Mouse (Mus musculus) limb, embryonic 13.5 days (tissue): ENCODE data around the gene Rps26. TPM values are rescaled to one million over a fixed set of nuclear protein-coding genes. Genes with fewer than 3 reads are reported as not detected.
"Not testable (repeated sequence)": the region's sequence is repeated elsewhere in the genome, so short reads cannot be mapped to it uniquely, and the experiment has no call there.

ENCODE experiments used
- ATAC-seq: fragments of 200-750 bp; cut with Nextera tagmentation; 2 replicates; pipeline ENCODE4 v1.8.0; 2017; ENCODE audit warnings: low read depth, moderate number of reproducible peaks, moderate TSS enrichment; ENCODE audit not compliant: low FRiP score
- H3K27ac ChIP-seq: fragments of 300-500 bp; sonication (generic); 2 replicates; pipeline ENCODE4 v1.5.1; 2015; ENCODE audit warnings: inconsistent platforms, mild to moderate bottlenecking, moderate library complexity
- H3K27me3 ChIP-seq: fragments of 300-500 bp; sonication (generic); 2 replicates; pipeline ENCODE4 v1.6.1; 2015; ENCODE audit warnings: mild to moderate bottlenecking, inconsistent platforms
- H3K36me3 ChIP-seq: fragments of 300-500 bp; sonication (generic); 2 replicates; pipeline ENCODE4 v1.6.1; 2015; ENCODE audit warnings: inconsistent platforms, mild to moderate bottlenecking, moderate library complexity
- H3K4me1 ChIP-seq: fragments of 300-500 bp; sonication (generic); 2 replicates; pipeline ENCODE4 v1.6.1; 2015; ENCODE audit warnings: inconsistent platforms
- H3K4me2 ChIP-seq: fragments of 300-500 bp; sonication (generic); replicated peaks from 2 replicates; pipeline ENCODE4 v1.6.1; 2015; ENCODE audit warnings: inconsistent platforms, mild to moderate bottlenecking, moderate library complexity
- H3K4me3 ChIP-seq: fragments of 300-500 bp; sonication (generic); 2 replicates; pipeline ENCODE4 v1.5.1; 2015; ENCODE audit warnings: moderate library complexity, mild to moderate bottlenecking, inconsistent platforms
- H3K9ac ChIP-seq: fragments of 300-500 bp; sonication (generic); 2 replicates; pipeline ENCODE4 v1.6.1; 2015; ENCODE audit warnings: mild to moderate bottlenecking, inconsistent platforms
- H3K9me3 ChIP-seq: fragments of 300-500 bp; sonication (generic); 2 replicates; pipeline ENCODE4 v1.6.1; 2016; ENCODE audit warnings: inconsistent platforms
- WGBS: fragments of 180-500 bp; shearing (Covaris S2); methylation state at CpG from one replicate; pipeline ENCODE4 v1.1.7; 2015; 5-methylcytosine and 5-hydroxymethylcytosine counted together
- polyA plus RNA-seq: library from polyadenylated mRNA; unstranded; fragments of >200 nt; fragmentation: Nextera tagmentation; extraction: Ambion mirVana; gene quantifications from 2 replicates; pipeline ENCODE4 v1.2.1, GENCODE M21; 2015

Rps26 gene
- polyA plus RNA-seq, 1 experiment from 2014 or later = 768 TPM

DNA sequence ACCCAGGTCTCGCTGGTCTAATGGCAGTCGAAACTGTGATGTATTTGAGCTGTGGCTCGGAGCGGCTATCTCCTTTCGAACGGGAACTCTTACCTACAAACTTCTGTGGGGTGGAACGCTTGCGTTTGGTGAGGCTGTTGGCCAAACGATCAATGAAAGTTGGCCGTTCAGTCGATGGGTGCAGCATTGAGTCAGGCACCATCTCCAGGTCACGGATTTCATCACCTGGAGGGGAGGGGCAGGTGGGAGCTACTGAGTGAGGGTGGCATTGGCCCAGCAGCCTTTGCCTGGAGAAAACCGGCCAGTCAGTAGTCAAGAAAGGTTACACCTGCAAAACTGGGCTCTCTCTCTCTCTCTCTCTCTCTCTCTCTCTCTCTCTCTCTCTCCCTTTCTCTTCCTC lies 9.2 kb upstream of the Rps26 start:
- 92% methylated on average over 13 of the region's 13 CpGs for WGBS
- Histone ChIP-seq H3K4me2 (no peak overlapping the region), H3K36me3 (peaks cover 66% of the 10 kb centered on the region), H3K4me3 (no peak overlapping the region), H3K9ac (no peak overlapping the region), H3K4me1 (no peaks in the 10 kb centered on the region), H3K27me3 (no peaks in the 10 kb centered on the region), H3K27ac (no peak overlapping the region), H3K9me3 (no peaks in the 10 kb centered on the region)
- ATAC-seq = no peak

DNA sequence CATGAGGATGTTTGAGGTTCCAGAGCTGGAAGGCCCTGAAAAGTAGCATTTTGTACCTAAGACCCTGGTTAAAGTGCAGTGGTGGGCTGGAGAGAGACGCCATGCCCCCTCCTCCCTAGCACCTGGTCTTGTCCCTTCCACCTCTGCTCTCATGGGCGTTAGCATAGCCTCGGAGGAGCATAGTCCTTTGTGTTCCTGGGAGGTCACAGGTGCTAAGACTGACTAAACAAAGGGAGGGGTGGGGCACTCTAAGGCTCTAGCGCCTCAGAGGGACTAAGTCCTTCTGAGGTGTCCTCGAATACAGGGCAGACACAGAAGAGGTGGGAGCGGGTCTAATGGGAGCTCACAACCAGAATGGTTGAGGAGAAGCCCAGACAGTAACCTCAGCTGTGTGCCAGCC lies 5.0 kb upstream of the Rps26 start:
- no peak overlapping the region for H3K27ac ChIP-seq
- H3K9ac ChIP-seq = peak overlapping the region; percentile 3; the same call in 1 of the 2 replicates
- H3K4me2 ChIP-seq = no peak overlapping the region
- 16% methylated on average over 6 of the region's 6 CpGs for WGBS
- H3K4me1 ChIP-seq = no peaks in the 10 kb centered on the region
- H3K36me3 ChIP-seq = peaks cover 36% of the 10 kb centered on the region
- no peak for ATAC-seq
- no peak overlapping the region for H3K4me3 ChIP-seq
- H3K27me3 ChIP-seq = no peaks in the 10 kb centered on the region
- no peaks in the 10 kb centered on the region for H3K9me3 ChIP-seq

DNA sequence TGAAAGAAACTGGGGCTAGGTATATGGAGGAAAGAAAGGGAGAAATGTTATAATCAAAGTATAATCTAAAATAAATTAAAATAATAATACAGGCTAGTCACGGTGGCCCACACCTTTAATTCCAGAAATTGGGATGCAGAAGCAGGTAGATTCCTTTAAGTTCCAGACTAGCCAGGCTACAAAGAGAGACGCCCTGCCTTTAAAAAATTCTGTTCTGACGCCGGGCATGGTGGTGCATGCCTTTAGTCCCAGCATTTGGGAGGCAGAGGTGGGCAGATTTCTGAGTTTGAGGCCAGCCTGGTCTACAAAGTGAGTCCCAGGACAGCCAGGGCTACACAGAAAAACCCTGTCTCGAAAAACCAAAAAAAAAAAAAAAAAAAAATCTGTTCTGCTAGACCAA lies 3.8 kb upstream of the Rps26 start:
- H3K4me2 ChIP-seq, H3K4me1 ChIP-seq, H3K9me3 ChIP-seq, H3K4me3 ChIP-seq, H3K27ac ChIP-seq, ATAC-seq, H3K9ac ChIP-seq, H3K27me3 ChIP-seq: not testable (repeated sequence)
- 77% methylated on average over 5 of the region's 5 CpGs for WGBS
- peaks cover 28% of the 10 kb centered on the region for H3K36me3 ChIP-seq

DNA sequence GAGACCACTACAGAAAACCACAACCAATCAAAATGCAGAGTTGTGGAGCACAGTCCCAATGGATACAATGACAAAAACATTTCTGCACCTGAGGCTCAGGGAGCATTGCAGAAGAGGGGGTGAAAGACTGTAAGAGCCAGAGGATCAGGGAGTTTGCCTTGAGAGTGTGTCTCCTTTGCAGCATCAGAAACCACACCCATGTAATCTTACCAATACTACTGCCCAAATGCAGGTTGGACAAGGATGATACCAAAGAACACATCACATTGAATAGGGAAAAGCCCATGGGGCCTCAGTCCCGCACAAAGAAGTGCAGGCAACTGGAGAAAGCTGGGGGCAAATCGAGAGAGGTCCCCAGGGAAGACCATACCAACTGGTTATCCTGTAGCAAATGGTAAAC lies 3.2 kb upstream of the Rps26 start:
- Histone ChIP-seq H3K4me2 (no peak overlapping the region), H3K4me1 (peaks cover 7% of the 10 kb centered on the region), H3K9me3 (no peaks in the 10 kb centered on the region), H3K27ac (no peak overlapping the region), H3K27me3 (no peaks in the 10 kb centered on the region), H3K4me3 (no peak overlapping the region), H3K36me3 (peaks cover 28% of the 10 kb centered on the region), H3K9ac (no peak overlapping the region)
- no peak for ATAC-seq
- 81% methylated on average over 2 of the region's 2 CpGs for WGBS

DNA sequence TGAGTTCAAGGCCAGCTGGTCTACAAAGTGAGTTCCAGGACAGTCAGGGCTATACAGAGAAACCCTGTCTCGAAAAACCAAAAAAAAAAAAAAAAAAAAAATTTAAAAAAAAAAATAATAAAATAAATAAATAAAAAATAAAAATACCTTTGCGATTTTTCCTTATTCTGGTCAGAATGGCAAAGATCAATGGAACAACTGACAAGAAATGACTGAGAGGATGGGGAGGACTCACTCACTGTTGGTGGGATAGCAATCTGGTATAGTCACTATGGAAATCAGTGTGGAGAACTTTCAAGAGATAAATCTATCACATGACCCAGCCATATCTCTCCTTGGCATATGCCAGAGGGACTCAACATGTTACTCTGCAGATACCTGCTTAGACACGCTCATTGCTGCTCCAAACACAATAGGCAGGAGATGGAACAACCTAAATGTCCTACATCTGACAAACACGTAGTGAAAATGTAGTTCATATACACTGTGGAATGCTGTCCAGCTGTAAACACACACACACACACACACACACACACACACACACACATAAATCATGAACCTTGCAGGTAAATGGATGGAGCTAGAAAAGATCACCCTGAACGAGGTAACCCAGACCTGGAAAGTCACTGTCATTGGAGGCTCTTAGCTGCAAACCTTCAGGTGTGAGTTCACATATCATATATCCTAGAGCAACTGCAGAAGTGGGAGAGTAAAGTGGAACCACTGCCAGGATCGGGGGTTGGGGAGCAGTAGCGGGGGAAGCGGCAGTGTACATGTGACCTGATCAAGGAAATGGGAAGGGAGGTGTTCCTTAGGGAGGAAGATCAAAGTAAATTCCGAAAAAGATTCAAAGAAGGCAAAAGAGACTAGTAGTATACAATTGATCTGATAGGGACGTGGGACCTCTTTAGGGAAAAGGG lies 1.1 kb upstream of the Rps26 start:
- WGBS = 84% methylated on average over 10 of the region's 10 CpGs
- Histone ChIP-seq H3K4me1 (peaks cover 7% of the 10 kb centered on the region), H3K4me2 (no peak overlapping the region), H3K9me3 (no peaks in the 10 kb centered on the region), H3K36me3 (peaks cover 30% of the 10 kb centered on the region), H3K27me3 (no peaks in the 10 kb centered on the region), H3K4me3 (0 out of 2 replicates have a peak overlapping the region, but pooled peaks have one; percentile 85), H3K27ac (no peak overlapping the region), H3K9ac (no peak overlapping the region)
- ATAC-seq = no peak

DNA sequence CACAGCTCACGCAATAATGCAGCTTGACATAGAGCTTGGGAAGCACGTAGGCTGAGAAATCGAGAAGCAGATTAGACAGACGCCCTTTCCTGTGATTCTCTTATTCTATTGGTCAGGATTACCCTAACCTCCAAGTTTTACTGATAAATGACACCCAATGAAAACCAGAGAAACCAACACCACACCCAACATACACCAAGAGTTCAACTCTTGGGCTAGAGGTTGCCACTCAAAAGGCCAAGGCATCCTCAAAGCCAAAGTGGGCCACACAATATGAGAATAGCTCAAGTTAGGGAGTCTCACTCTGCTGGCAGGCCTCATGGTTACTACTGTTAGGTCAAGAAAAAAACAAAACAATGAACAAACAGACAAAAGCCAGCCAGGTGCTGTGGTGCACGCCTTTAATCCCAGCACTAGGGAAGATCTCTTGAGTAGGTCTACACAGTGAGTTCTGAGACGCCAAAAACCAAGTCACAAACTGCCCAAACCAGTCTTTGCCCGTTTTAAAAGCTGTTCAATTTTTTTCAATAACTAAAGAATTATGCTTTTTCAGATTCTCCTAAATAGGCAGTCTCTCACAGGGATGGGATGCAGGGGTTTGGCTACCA lies 1.2 kb downstream of the Rps26 start:
- Histone ChIP-seq H3K27me3 (no peaks in the 10 kb centered on the region), H3K4me2 (peak overlapping the region; percentile 97), H3K9ac (peak overlapping the region; percentile 96), H3K36me3 (peaks cover 30% of the 10 kb centered on the region), H3K9me3 (no peaks in the 10 kb centered on the region), H3K4me3 (peak overlapping the region; percentile 85), H3K27ac (peak overlapping the region; percentile 63), H3K4me1 (peaks cover 7% of the 10 kb centered on the region)
- no peak for ATAC-seq
- 43% methylated on average over 7 of the region's 7 CpGs for WGBS

DNA sequence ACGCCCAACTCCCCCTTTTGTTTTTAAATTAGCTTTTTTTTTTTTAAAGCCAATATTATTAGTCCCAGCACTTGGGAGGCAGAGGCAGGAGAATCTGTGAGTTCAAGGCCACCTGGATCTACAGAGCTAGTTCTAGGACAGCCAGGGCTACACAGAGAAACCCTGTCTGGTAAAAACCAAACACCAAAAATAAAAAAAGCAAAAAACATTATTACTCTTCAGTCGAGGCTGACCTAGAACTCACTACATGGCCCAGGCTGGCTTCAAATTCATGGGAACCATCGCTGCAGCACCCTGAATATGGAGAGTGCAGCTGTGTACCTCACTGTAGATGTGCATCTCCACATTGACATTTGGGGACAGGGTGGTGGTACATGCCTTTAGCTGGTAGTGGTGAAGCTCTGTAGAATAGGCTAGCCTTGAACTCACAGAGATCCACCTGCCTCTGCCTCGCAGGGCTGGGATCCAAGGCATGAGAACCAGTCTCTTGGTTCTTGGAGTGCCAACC lies 3.4 kb downstream of the Rps26 start:
- H3K9ac ChIP-seq, ATAC-seq, H3K27me3 ChIP-seq, H3K27ac ChIP-seq, H3K9me3 ChIP-seq, H3K4me3 ChIP-seq, H3K4me1 ChIP-seq, H3K4me2 ChIP-seq: not testable (repeated sequence)
- 85% methylated on average over 4 of the region's 4 CpGs for WGBS
- H3K36me3 ChIP-seq = peaks cover 30% of the 10 kb centered on the region

DNA sequence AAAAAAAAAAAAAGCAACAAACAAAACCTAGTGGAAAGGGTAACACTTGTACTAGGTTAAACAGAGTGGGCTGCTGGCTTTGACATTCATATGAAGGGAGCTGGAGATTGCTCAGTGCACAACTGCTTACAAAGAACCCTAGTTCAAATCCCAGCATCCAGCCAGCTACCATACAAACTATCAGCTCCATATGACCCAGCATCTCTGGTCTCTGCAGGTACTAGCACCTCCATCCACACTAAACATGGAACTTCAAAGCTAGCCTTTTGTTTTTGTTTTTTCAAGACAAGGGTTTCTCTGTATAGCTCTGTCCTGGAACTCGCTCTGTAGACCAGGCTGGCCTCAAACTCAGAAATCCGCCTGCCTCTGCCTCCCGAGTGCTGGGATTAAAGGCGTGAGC lies 3.8 kb downstream of the Rps26 start:
- no peaks in the 10 kb centered on the region for H3K9me3 ChIP-seq
- no peak overlapping the region for H3K9ac ChIP-seq
- peaks cover 30% of the 10 kb centered on the region for H3K36me3 ChIP-seq
- peaks cover 7% of the 10 kb centered on the region for H3K4me1 ChIP-seq
- H3K4me2 ChIP-seq = no peak overlapping the region
- no peak overlapping the region for H3K4me3 ChIP-seq
- no peak overlapping the region for H3K27ac ChIP-seq
- 85% methylated on average over 4 of the region's 4 CpGs for WGBS
- no peaks in the 10 kb centered on the region for H3K27me3 ChIP-seq
- no peak for ATAC-seq

DNA sequence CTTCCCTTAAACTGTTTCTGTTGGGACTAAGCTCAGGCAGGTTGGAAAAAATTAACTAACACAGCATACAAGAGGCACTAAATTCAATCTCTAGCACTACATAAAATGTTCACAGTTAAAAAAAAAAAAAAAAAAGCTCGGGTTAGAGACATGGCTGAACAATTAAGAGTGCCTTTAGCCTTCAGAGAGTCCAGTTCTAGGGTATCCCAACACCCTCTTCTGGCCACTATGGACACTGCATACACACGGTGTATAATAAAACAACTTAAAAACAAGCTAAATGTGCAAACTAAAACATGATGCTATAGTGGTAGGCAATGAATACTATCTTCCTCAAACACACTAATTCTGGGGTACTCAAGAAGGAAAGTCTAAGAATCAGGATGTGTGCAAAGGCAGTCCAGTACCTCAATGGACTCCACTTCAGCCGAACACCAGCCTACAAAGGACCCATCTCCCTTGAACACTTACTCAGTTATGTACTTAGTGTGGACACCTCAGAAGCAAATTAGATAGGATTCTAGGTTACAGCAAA lies 4.5 kb downstream of the Rps26 start:
- H3K9ac ChIP-seq = no peak overlapping the region
- H3K27me3 ChIP-seq = no peaks in the 10 kb centered on the region
- ATAC-seq = no peak
- no peak overlapping the region for H3K4me3 ChIP-seq
- WGBS = 70% methylated on average over 3 of the region's 3 CpGs
- no peak overlapping the region for H3K27ac ChIP-seq
- no peaks in the 10 kb centered on the region for H3K9me3 ChIP-seq
- peaks cover 30% of the 10 kb centered on the region for H3K36me3 ChIP-seq
- H3K4me1 ChIP-seq = peaks cover 7% of the 10 kb centered on the region
- H3K4me2 ChIP-seq = no peak overlapping the region

DNA sequence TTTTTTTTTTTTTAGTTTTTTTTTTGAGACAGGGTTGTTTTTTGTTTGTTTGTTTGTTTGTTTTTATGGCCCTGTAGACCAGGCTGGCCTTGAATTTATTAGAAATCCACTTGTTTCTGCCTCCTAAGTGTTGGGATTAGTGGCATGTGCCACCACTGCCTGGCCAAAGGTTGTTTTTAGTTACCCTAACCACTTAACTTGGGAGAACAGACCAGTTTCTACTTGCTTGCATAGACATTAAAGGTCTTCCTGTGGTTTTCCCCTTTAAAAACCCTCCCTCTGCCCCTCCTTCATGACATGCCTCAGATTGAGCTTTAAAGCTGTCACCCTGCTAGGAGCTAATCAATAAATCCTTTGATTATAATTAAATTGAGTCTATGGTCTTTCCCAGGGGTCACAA lies 6.3 kb downstream of the Rps26 start:
- Histone ChIP-seq H3K27me3 (no peaks in the 10 kb centered on the region), H3K9ac (no peak overlapping the region), H3K9me3 (no peaks in the 10 kb centered on the region), H3K27ac (no peak overlapping the region), H3K4me3 (no peak overlapping the region), H3K4me2 (no peak overlapping the region), H3K4me1 (peaks cover 4% of the 10 kb centered on the region), H3K36me3 (peaks cover 26% of the 10 kb centered on the region)
- ATAC-seq = no peak

DNA sequence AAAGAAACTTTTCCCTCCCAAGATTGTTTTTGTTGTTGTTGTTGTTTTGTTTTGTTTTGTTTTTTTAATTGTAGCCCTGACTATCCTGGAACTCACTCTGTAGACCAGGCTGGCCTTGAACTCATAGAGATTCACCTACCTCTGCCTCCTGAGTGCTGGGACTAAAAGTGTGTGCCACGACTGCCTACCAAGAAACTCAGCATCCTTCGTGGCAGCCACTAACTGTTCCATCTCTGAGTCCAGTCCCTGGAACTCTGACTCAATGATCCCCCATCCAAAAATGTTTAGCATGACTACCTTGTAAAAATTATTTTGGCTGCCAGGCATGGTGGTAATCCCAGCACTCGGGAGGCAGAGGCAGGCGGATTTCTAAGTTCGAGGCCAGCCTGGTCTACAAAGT lies 7.4 kb downstream of the Rps26 start:
- H3K9me3 ChIP-seq, H3K4me2 ChIP-seq, H3K27me3 ChIP-seq, H3K4me3 ChIP-seq, H3K9ac ChIP-seq, H3K27ac ChIP-seq, H3K4me1 ChIP-seq, ATAC-seq: not testable (repeated sequence)
- H3K36me3 ChIP-seq = peaks cover 15% of the 10 kb centered on the region
- 90% methylated on average over 5 of the region's 5 CpGs for WGBS

DNA sequence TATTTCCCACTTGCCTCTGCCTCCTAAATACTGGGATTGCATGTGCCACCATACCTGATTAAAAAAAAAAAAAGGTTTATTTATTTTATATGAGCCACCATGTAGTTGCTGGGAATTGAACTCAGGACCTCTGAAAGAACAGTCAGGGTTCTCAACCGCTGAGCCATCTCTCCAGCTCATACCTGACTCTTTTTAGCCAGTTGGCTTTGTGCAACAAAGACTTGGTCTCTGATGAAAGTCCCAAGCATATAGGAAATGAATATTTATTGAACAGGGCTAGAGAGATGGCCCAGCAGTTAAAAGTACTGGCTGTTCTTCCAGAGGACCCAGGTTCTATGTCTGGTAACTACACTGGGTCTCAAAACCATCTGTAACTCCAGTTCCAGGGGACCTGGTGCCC lies 8.0 kb downstream of the Rps26 start:
- no peaks in the 10 kb centered on the region for H3K9me3 ChIP-seq
- WGBS = 84% methylated on average over 1 of the region's 1 CpGs
- no peak for ATAC-seq
- no peak overlapping the region for H3K4me3 ChIP-seq
- peaks cover 10% of the 10 kb centered on the region for H3K36me3 ChIP-seq
- H3K27ac ChIP-seq = no peak overlapping the region
- H3K4me2 ChIP-seq = no peak overlapping the region
- no peaks in the 10 kb centered on the region for H3K4me1 ChIP-seq
- H3K9ac ChIP-seq = no peak overlapping the region
- no peaks in the 10 kb centered on the region for H3K27me3 ChIP-seq
